Mouse (Mus musculus): Measurements from ENCODE around the gene Cyp2s1. TPM values are rescaled to one million over a fixed set of nuclear protein-coding genes. Genes with fewer than 3 reads are reported as not detected.

Gene Cyp2s1
- polyA plus RNA-seq, 1 experiment, result not detected

- Histone ChIP-seq H3K9me3 (no peaks in the 10 kb centered on the region), H3K4me1 (peaks cover 82% of the 10 kb centered on the region), H3K4me3 (replicated peaks) (peak overlapping the region; percentile 48), H3K36me3 (replicated peaks; ENCODE audit: low read length) (no peaks in the 10 kb centered on the region), H3K27me3 (replicated peaks) (peaks cover 33% of the 10 kb centered on the region)
- TF ChIP-seq GATA1 (IDR thresholded peaks at IDR 0.05; ENCODE audit: borderline replicate concordance, low read length) (no peak), FLI1 (IDR thresholded peaks at IDR 0.05; ENCODE audit: low read length) (no peak)
Observed at GRCm38 (mm10) chr7:25783746-25784145, 33.0 kb downstream of the Cyp2s1 start.

- TF ChIP-seq FLI1 (IDR thresholded peaks at IDR 0.05; ENCODE audit: low read length), result no peak
- TF ChIP-seq GATA1 (IDR thresholded peaks at IDR 0.05; ENCODE audit: borderline replicate concordance, low read length), result no peak
- Histone ChIP-seq H3K9me3 (no peaks in the 10 kb centered on the region), H3K4me1 (peaks cover 79% of the 10 kb centered on the region), H3K27me3 (replicated peaks) (peaks cover 28% of the 10 kb centered on the region), H3K36me3 (replicated peaks; ENCODE audit: low read length) (no peaks in the 10 kb centered on the region), H3K4me3 (replicated peaks) (peak overlapping the region; percentile 21)
Observed at GRCm38 (mm10) chr7:25782744-25783143, 34.0 kb downstream of the Cyp2s1 start.

GRCm38 (mm10) chr7:25781937-25782610, 34.6 kb downstream of the Cyp2s1 start:
- H3K4me1 ChIP-seq, result peaks cover 73% of the 10 kb centered on the region
- no peaks in the 10 kb centered on the region for H3K36me3 ChIP-seq (replicated peaks; ENCODE audit: low read length)
- H3K4me3 ChIP-seq (replicated peaks), result peak overlapping the region; percentile 85

GRCm38 (mm10) chr7:25781321-25781936, 35.3 kb downstream of the Cyp2s1 start:
- Histone ChIP-seq H3K27me3 (replicated peaks) (peaks cover 18% of the 10 kb centered on the region), H3K36me3 (replicated peaks; ENCODE audit: low read length) (no peaks in the 10 kb centered on the region), H3K4me3 (replicated peaks) (peak overlapping the region; percentile 85), H3K9me3 (no peaks in the 10 kb centered on the region), H3K4me1 (peaks cover 75% of the 10 kb centered on the region)
- no peak for TF ChIP-seq GATA1 (IDR thresholded peaks at IDR 0.05; ENCODE audit: borderline replicate concordance, low read length)
- TF ChIP-seq FLI1 (IDR thresholded peaks at IDR 0.05; ENCODE audit: low read length), result no peak

More at GRCm38 (mm10) chr7:25781937-25782610, 34.6 kb downstream of the Cyp2s1 start:
- Histone ChIP-seq H3K9me3 (no peaks in the 10 kb centered on the region), H3K27me3 (replicated peaks) (peaks cover 22% of the 10 kb centered on the region)
- TF ChIP-seq FLI1 (IDR thresholded peaks at IDR 0.05; ENCODE audit: low read length), result no peak
- no peak for TF ChIP-seq GATA1 (IDR thresholded peaks at IDR 0.05; ENCODE audit: borderline replicate concordance, low read length)

GRCm38 (mm10) chr7:25780753-25781152, 36.0 kb downstream of the Cyp2s1 start:
- Histone ChIP-seq H3K4me1 (peaks cover 77% of the 10 kb centered on the region), H3K9me3 (no peaks in the 10 kb centered on the region)
- no peak for TF ChIP-seq GATA1 (IDR thresholded peaks at IDR 0.05; ENCODE audit: borderline replicate concordance, low read length)
- no peak for TF ChIP-seq FLI1 (IDR thresholded peaks at IDR 0.05; ENCODE audit: low read length)

GRCm38 (mm10) chr7:25780021-25780420, 36.7 kb downstream of the Cyp2s1 start:
- Histone ChIP-seq H3K36me3 (replicated peaks; ENCODE audit: low read length) (no peaks in the 10 kb centered on the region), H3K9me3 (no peaks in the 10 kb centered on the region), H3K4me1 (peaks cover 74% of the 10 kb centered on the region), H3K4me3 (replicated peaks) (no peak overlapping the region), H3K27me3 (replicated peaks) (peaks cover 9% of the 10 kb centered on the region)
- TF ChIP-seq GATA1 (IDR thresholded peaks at IDR 0.05; ENCODE audit: borderline replicate concordance, low read length), result no peak

More at GRCm38 (mm10) chr7:25780753-25781152, 36.0 kb downstream of the Cyp2s1 start:
- no peak overlapping the region for H3K4me3 ChIP-seq (replicated peaks)
- H3K27me3 ChIP-seq (replicated peaks), result peaks cover 13% of the 10 kb centered on the region
- no peaks in the 10 kb centered on the region for H3K36me3 ChIP-seq (replicated peaks; ENCODE audit: low read length)

- Histone ChIP-seq H3K4me3 (replicated peaks) (no peak overlapping the region), H3K9me3 (no peaks in the 10 kb centered on the region)
- TF ChIP-seq FLI1 (IDR thresholded peaks at IDR 0.05; ENCODE audit: low read length) (no peak), GATA1 (IDR thresholded peaks at IDR 0.05; ENCODE audit: borderline replicate concordance, low read length) (no peak)
Observed at GRCm38 (mm10) chr7:25768229-25768628, 48.5 kb downstream of the Cyp2s1 start.

GRCm38 (mm10) chr7:25766108-25766507, 50.6 kb downstream of the Cyp2s1 start:
- peaks cover 9% of the 10 kb centered on the region for H3K27me3 ChIP-seq (replicated peaks)
- no peak overlapping the region for H3K4me3 ChIP-seq (replicated peaks)
- H3K36me3 ChIP-seq (replicated peaks; ENCODE audit: low read length), result peaks cover 2% of the 10 kb centered on the region
- no peaks in the 10 kb centered on the region for H3K9me3 ChIP-seq
- TF ChIP-seq GATA1 (IDR thresholded peaks at IDR 0.05; ENCODE audit: borderline replicate concordance, low read length), result no peak
- no peak for TF ChIP-seq FLI1 (IDR thresholded peaks at IDR 0.05; ENCODE audit: low read length)
- peaks cover 45% of the 10 kb centered on the region for H3K4me1 ChIP-seq

More at GRCm38 (mm10) chr7:25768229-25768628, 48.5 kb downstream of the Cyp2s1 start:
- H3K36me3 ChIP-seq (replicated peaks; ENCODE audit: low read length), result peaks cover 2% of the 10 kb centered on the region
- H3K4me1 ChIP-seq, result peaks cover 54% of the 10 kb centered on the region
- peaks cover 21% of the 10 kb centered on the region for H3K27me3 ChIP-seq (replicated peaks)

- H3K9me3 ChIP-seq, result no peaks in the 10 kb centered on the region
- H3K36me3 ChIP-seq (replicated peaks; ENCODE audit: low read length), result peaks cover 2% of the 10 kb centered on the region
Observed at GRCm38 (mm10) chr7:25764221-25764620, 52.5 kb downstream of the Cyp2s1 start.

GRCm38 (mm10) chr7:25763678-25764077, 53.0 kb downstream of the Cyp2s1 start:
- H3K9me3 ChIP-seq, result no peaks in the 10 kb centered on the region
- H3K4me3 ChIP-seq (replicated peaks), result no peak overlapping the region
- TF ChIP-seq FLI1 (IDR thresholded peaks at IDR 0.05; ENCODE audit: low read length), result no peak
- no peak for TF ChIP-seq GATA1 (IDR thresholded peaks at IDR 0.05; ENCODE audit: borderline replicate concordance, low read length)
- peaks cover 8% of the 10 kb centered on the region for H3K27me3 ChIP-seq (replicated peaks)
- H3K4me1 ChIP-seq, result peaks cover 51% of the 10 kb centered on the region
- H3K36me3 ChIP-seq (replicated peaks; ENCODE audit: low read length), result peaks cover 2% of the 10 kb centered on the region

More at GRCm38 (mm10) chr7:25764221-25764620, 52.5 kb downstream of the Cyp2s1 start:
- TF ChIP-seq GATA1 (IDR thresholded peaks at IDR 0.05; ENCODE audit: borderline replicate concordance, low read length) (no peak), FLI1 (IDR thresholded peaks at IDR 0.05; ENCODE audit: low read length) (no peak)
- no peak overlapping the region for H3K4me3 ChIP-seq (replicated peaks)
- peaks cover 51% of the 10 kb centered on the region for H3K4me1 ChIP-seq
- H3K27me3 ChIP-seq (replicated peaks), result peaks cover 6% of the 10 kb centered on the region
